ENCODE assay signal across 26 mouse cellular contexts in the genomic region with DNA sequence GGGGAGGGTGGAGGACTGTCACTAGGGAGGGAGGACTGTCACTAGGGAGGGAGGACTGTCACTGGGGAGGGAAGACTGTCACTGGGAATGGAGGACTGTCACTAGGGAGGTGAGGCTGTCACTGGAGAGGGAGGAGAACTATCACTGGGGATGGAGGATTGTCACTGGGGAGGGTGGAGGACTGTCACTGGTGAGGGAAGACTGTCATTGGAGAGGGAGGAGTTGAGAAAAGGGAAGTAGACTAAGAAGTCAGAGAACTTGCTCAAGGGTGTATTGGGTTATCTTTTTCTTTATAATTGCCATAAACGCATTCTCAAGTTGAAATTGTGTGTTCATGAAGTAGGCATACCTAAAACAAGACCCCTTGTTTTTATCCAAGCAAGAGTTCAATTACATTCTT.
"Had no signal": no experiment of that assay in that cellular context is flagged by ENCODE, and none has a peak within 500 bp of the region (broad histone marks: within the 10 kb centered on the region; RNA-seq: fewer than 3 reads in every experiment).

No protein-coding gene starts in this region.

- H3K4me1 ChIP-seq: intestine, embryonic 15.5 days; kidney, embryonic 15.5 days; limb, embryonic 10.5 days; limb, embryonic 12.5 days; liver, embryonic 12.5 days had no signal

- H3K9ac ChIP-seq: heart, embryonic 13.5 days; heart, embryonic 15.5 days; hindbrain, embryonic 14.5 days; intestine, embryonic 15.5 days; kidney, embryonic 15.5 days; limb, embryonic 12.5 days; liver, embryonic 12.5 days had no signal

- H3K27ac ChIP-seq: gastrocnemius, adult 2 months; heart, adult 2 months; heart, embryonic 13.5 days; heart, embryonic 15.5 days; hindbrain, embryonic 14.5 days; intestine, embryonic 15.5 days; kidney, embryonic 15.5 days; kidney, postnatal 0 days; layer of hippocampus, adult 2 months; left cerebral cortex, adult 2 months; limb, embryonic 10.5 days; limb, embryonic 12.5 days; liver, embryonic 12.5 days had no signal

- ATAC-seq: hindbrain, embryonic 16.5 days; inflammation-experienced regulatory T-cells, adult 6 months; intestine, embryonic 15.5 days; intestine, postnatal 0 days; liver, embryonic 12.5 days had no signal

- DNase-seq: gastrocnemius, adult 2 months; gastrocnemius, postnatal 10 days; gastrocnemius, postnatal 25 days; heart, adult 11 months; heart, adult 2 months; heart, postnatal 14 days; heart, postnatal 36 days; kidney, adult 18-20 months; kidney, adult 9 months; kidney, postnatal 14 days; kidney, postnatal 36 days had no signal

- H3K36me3 ChIP-seq: heart, embryonic 13.5 days; heart, embryonic 15.5 days; intestine, embryonic 15.5 days; kidney, embryonic 15.5 days; limb, embryonic 10.5 days; limb, embryonic 12.5 days; liver, embryonic 12.5 days had no signal

- H3K4me3 ChIP-seq: gastrocnemius, adult 2 months; heart, adult 2 months; heart, embryonic 13.5 days; heart, embryonic 15.5 days; intestine, embryonic 15.5 days; kidney, embryonic 15.5 days; layer of hippocampus, adult 2 months; left cerebral cortex, adult 2 months; limb, embryonic 10.5 days; limb, embryonic 12.5 days; liver, embryonic 12.5 days had no signal

- H3K27me3 ChIP-seq: heart, embryonic 13.5 days; heart, embryonic 15.5 days; intestine, embryonic 15.5 days; kidney, embryonic 15.5 days; limb, embryonic 12.5 days; liver, embryonic 12.5 days had no signal

- H3K4me2 ChIP-seq: heart, embryonic 11.5 days; heart, embryonic 13.5 days; heart, embryonic 15.5 days; hindbrain, embryonic 14.5 days; intestine, embryonic 15.5 days; kidney, embryonic 15.5 days; limb, embryonic 12.5 days; liver, embryonic 12.5 days had no signal

- H3K9me3 ChIP-seq: heart, embryonic 13.5 days; heart, embryonic 15.5 days; intestine, embryonic 15.5 days; kidney, embryonic 15.5 days; limb, embryonic 10.5 days; limb, embryonic 12.5 days; liver, embryonic 12.5 days had no signal
